Mouse (Mus musculus) neutrophil, adult 5-6 weeks (primary cell): ENCODE measurements around the gene Fbp2. TPM values are rescaled to one million over a fixed set of nuclear protein-coding genes. Genes with fewer than 3 reads are reported as not detected.

Source experiments
- ATAC-seq: fragments of 151-379, 151-347 bp; 2 replicates; pipeline ENCODE4 v1.8.0; 2017; ENCODE audit warnings: mild to moderate bottlenecking, moderate TSS enrichment; ENCODE audit not compliant: insufficient number of reproducible peaks, poor library complexity, low FRiP score, severe bottlenecking; ENCODE audit errors: extremely low read depth
- total RNA-seq: library from RNA; stranded (forward); fragments of 200-1000 nt; gene quantifications from 2 replicates; pipeline ENCODE4 v1.2.3, GENCODE M21; 2017

Fbp2 gene
- total RNA-seq = not detected in 2 replicates

DNA sequence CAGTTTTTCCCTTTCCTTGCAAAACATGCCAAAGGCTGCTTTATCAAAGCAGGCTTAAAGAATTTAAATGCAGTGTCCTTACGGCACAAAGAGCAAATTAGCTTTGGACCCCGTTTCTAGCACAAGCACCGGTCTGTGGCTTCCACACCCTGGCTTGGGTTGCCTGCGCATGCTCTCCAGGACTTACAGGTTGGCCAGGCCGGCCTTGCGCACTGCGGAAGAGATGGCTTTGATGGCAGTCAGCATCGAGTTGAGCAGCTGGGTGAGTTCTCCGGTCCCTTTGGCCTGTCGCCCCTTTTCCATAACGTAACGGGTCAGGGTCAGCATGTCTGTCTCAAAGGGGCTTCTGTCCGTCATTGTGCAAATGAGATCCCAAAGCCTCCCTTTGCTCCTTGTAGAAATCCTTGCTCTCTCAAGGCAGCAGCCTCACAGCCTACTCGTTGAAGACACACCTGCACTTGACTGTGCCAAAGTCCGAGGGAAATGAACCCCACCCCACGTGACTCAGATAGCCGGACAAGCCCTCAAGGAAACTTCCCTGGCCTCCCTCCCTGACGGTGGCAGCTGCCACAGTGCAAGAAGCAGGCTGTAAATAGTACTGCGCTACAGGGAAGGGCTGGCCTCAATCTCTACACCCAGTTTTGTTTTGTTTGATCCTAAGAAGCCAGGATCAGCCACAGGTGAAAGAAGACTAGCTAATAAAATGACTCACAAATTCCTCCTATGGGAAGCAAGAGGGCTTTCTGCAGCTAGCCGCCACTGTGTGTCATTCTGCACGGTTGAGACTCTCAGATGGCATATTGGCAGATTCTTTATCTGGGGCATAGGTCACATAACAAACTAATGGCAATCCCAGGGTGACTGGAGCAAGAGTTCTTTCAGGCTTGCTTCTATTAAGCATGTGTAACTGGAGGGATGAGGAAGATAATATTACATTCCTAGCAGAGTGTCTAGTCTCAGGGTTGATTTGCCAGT, at the start of gene Fbp2:
Gene Fbp2, minus strand, starts transcription at position 482 of the 975 bp plus-strand sequence.
- ATAC-seq = no peak

GRCm38 (mm10) chr13:62907527-62908162, 49.4 kb upstream of the Fbp2 start:
- ATAC-seq = no peak

DNA sequence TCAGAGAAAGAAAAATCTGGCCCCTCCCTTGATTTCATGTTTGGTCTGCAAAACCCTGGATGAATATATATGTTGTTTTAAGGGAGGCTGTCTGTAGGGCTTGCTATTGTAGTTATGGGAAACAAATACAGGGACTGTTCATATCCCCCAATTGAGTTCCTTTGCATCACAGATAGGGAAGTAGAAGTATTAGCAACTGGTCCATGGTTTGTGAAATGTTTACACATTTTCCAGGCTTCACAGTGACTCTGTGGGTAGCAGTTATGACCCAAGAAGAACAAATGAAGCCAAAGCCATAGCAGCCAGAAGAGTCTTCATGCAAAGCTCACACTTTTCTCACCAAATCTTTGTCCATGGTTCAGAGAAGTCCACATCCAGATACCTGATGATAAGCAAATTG, 42.9 kb upstream of the Fbp2 start:
- no peak for ATAC-seq

DNA sequence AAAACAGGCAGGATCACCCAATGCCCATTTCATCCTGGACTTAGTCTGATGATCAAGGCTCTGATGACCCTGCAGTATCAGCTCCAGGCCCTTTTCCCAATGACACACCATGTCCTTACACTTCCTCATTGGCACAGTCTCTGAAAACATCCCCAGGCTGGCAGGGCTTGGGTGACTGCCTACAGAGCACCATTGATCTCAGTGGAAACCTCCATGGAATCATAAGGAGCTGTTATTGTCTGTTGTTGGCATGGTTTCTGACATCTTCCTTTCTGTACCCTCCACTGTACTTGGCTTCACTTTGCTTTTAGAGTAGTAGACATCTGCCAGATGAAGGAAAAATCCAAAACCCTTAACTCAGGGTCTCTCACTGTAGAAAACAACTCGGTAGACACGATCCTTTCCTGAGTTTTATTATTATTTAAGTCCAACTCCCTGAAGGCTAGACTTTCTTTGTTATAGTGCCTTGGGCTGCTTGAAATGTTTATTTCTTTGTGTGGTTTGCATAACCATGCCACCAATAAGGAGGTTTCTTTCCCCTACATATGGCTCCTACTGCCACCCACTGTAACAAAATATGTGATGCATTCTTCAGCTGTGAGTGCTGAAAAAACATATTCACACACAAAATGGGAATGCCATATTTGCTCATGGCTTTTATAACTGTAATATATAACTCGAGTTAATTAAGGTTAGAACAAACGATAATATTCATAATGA, 39.9 kb upstream of the Fbp2 start:
- no peak for ATAC-seq

DNA sequence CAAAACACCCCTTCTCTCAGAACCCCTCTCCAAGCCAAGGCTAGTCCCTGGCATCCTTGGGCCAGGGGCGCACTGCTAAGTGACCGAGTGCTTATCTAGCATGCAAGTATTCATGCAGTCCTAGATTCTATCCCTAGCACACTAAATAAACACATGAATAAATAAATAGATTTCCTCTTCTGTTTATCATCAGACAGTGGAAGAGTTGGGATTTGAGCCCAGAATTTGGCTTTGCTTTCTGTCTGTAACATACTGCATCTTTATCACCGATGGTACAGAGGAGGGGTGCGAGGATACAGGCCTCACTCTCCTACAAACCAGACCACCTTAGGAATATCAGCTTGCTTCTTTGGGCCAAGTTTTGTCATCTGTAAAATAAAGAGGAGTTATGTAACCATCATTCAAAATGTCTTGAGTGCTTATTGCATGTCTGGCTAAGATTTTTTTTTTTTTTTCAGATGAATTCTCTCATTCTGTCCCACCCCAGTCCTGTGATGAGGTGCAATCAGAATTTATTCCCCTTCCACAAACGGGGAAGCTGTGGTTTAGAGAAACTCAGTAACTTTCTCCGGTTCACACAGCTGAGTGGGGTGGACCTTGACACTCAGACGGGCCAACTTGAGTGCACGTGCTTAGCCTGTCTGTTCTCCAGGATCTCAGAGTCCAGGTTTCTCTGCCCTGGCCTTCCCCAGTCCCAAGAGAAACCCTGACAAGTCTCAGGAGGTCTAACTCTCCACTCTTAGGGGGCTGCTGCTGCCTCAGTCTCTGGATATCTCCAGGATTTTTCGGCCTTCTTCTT, 35.0 kb upstream of the Fbp2 start:
- ATAC-seq = no peak

DNA sequence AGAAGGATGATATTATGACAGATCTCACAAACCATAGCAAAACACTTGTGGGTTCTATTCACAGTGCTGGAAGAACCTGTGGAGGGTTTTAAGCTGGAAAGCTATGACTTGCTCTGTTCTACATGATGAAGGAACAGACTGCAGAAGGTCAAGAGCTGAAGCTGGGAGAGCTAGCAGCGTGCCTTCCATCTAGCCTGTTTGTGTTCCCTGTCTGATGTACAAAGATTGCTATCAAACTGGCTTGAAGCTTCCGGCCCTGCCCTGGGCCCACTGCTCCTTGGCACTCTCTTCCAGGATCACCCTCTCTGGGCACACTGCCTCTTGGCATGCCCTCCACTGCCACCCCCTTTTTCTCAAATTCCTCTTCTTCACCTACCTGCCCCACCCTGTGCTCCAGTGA, 31.1 kb upstream of the Fbp2 start:
- ATAC-seq = no peak

- ATAC-seq = peak; percentile 33; the same call in 1 of the 2 replicates
These were observed 29.7 kb upstream of the Fbp2 start, which contains the start of gene Fbp1 for GRCm38 (mm10) chr13:62887712-62888441. Gene Fbp1, minus strand, starts transcription at chr13:62888282.

- no peak for ATAC-seq
These were observed 26.3 kb upstream of the Fbp2 start for GRCm38 (mm10) chr13:62884536-62884935.

- ATAC-seq = no peak
These were observed 25.7 kb upstream of the Fbp2 start for GRCm38 (mm10) chr13:62883925-62884324.

DNA sequence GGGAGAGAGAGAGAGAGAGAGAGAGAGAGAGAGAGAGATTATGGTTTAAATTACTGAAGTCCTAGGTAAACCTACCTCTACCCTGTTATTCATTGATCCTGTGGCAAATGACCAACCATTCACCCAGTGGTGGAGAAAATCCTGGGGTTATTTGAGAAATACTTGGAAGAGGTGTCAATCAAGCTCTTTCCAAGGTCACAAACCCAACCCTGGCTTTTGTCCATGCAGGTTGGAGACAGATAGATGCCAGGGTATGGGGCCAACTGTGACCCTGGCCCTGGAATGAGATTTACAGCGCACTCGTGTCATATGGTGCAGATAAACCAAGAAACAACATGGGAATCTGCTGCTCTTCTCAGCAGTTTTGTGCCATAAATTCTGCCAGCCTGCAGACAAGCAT, 25.2 kb upstream of the Fbp2 start:
- ATAC-seq = no peak

GRCm38 (mm10) chr13:62882856-62883255, 24.6 kb upstream of the Fbp2 start:
- ATAC-seq = no peak

DNA sequence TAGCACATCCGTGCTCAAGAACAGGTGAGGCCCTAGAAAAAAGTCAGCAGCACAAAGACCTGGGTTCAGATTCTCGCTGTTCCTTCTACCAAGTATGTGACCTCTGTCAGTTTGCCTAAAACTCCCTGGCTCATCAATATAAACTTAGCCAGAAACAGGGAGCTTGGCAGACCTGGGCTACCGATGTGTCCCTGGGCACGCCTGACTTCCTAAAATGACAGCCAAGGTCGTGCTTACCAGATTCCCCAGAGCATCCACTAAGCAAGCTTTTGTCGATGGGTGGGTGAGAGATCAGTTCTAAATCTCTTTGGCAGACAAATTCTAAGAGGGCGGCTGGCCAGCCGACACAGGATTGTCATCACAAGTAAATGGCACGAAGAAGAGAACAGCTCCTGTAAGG, 23.1 kb upstream of the Fbp2 start:
- no peak for ATAC-seq

- ATAC-seq = peak; percentile 83
These were observed 21.8 kb upstream of the Fbp2 start for GRCm38 (mm10) chr13:62879831-62880615.

DNA sequence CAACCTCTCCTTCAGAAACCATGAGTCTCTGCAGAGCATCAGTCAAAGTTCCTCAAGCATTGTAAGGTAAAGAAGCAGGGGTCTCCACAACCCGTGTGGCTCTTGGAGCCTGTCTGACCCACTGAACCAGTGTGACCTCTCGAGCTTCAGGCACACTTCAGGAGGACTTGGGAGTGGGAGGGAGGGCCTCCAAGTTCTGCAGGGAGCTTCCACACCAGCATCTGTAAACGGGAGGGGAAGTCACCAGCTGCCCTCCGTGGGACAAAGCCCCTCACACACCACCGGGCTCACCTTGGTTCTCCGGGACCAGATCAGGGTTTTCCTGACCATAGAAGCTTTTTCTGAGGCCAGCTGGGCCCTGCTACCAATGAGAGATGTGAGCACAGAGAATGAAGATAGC, 21.2 kb upstream of the Fbp2 start:
- ATAC-seq = no peak

DNA sequence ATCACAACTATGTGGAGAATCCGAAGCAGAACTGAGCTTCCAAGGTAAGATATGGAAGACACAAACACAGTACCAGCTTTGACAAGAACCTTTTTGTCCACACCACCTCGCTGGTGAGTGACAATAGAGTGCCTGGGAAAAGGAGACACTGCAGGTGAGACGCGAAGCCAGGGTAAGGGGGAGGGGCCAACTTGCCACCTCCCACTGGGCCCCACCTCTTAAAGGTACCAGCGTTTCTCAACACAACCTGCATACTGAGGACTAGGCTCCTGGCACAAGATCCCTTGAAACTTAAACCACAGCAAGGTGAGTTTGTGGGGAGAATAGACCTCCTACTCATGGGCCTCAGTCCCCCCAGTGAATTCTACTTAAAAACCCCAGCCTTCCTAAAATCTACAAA, 19.0 kb upstream of the Fbp2 start:
- no peak for ATAC-seq

- no peak for ATAC-seq
These were observed 17.9 kb upstream of the Fbp2 start for GRCm38 (mm10) chr13:62876111-62876510.

- no peak for ATAC-seq
These were observed 14.0 kb upstream of the Fbp2 start for GRCm38 (mm10) chr13:62872252-62872651.
